Mouse (Mus musculus): Measurements from ENCODE around the gene Mmp7. TPM values are rescaled to one million over a fixed set of nuclear protein-coding genes. Genes with fewer than 3 reads are reported as not detected.

The Mmp7 gene
- not detected in 2 replicates for polyA plus RNA-seq (2015; fragmentation: Nextera tagmentation; extraction: Ambion mirVana)

- H3K4me1 ChIP-seq (replicated peaks; ENCODE audit: control insufficient read depth, insufficient read depth, low read length): no peaks in the 10 kb centered on the region
- ATAC-seq: no peak
- H3K4me2 ChIP-seq (ENCODE audit: low read length): no peak within 1 kb of the TSS
- no peaks in the 10 kb centered on the region for H3K27me3 ChIP-seq (replicated peaks; ENCODE audit: control insufficient read depth, insufficient read depth, low read length)
- H3K9me3 ChIP-seq (ENCODE audit: control insufficient read depth, low read length): no peaks in the 10 kb centered on the region
- no peaks in the 10 kb centered on the region for H3K36me3 ChIP-seq (ENCODE audit: control insufficient read depth, insufficient read depth)
- no peak within 1 kb of the TSS for H3K27ac ChIP-seq (ENCODE audit: low read length)
- no peak within 1 kb of the TSS for H3K4me3 ChIP-seq (replicated peaks; ENCODE audit: low read length)
- no peak within 1 kb of the TSS for H3K9ac ChIP-seq (replicated peaks; ENCODE audit: low read depth, low read length)
- 88% methylated on average over 1 of the region's 1 CpGs for WGBS
Observed at GRCm38 (mm10) chr9:7691790-7692189, at the start of gene Mmp7. Mmp7 (plus strand) TSS chr9:7692090.

GRCm38 (mm10) chr9:7647901-7648300 lies 44.0 kb upstream of the Mmp7 start:
- ATAC-seq: no peak
- H3K9me3 ChIP-seq (ENCODE audit: control insufficient read depth, low read length): no peaks in the 10 kb centered on the region
- H3K27ac ChIP-seq (ENCODE audit: low read length): no peak overlapping the region
- H3K4me2 ChIP-seq (ENCODE audit: low read length): no peak overlapping the region
- H3K27me3 ChIP-seq (replicated peaks; ENCODE audit: control insufficient read depth, insufficient read depth, low read length): no peaks in the 10 kb centered on the region
- 87% methylated on average over 3 of the region's 3 CpGs for WGBS
- H3K4me1 ChIP-seq (replicated peaks; ENCODE audit: control insufficient read depth, insufficient read depth, low read length): no peaks in the 10 kb centered on the region
- no peaks in the 10 kb centered on the region for H3K36me3 ChIP-seq (ENCODE audit: control insufficient read depth, insufficient read depth)
- no peak overlapping the region for H3K9ac ChIP-seq (replicated peaks; ENCODE audit: low read depth, low read length)
- no peak overlapping the region for H3K4me3 ChIP-seq (replicated peaks; ENCODE audit: low read length)

- Histone ChIP-seq H3K4me3 (replicated peaks; ENCODE audit: low read length) (no peak overlapping the region), H3K9me3 (ENCODE audit: control insufficient read depth, low read length) (no peaks in the 10 kb centered on the region), H3K36me3 (ENCODE audit: control insufficient read depth, insufficient read depth) (no peaks in the 10 kb centered on the region), H3K9ac (replicated peaks; ENCODE audit: low read depth, low read length) (no peak overlapping the region), H3K27ac (ENCODE audit: low read length) (no peak overlapping the region), H3K4me1 (replicated peaks; ENCODE audit: control insufficient read depth, insufficient read depth, low read length) (no peaks in the 10 kb centered on the region), H3K4me2 (ENCODE audit: low read length) (no peak overlapping the region), H3K27me3 (replicated peaks; ENCODE audit: control insufficient read depth, insufficient read depth, low read length) (no peaks in the 10 kb centered on the region)
- no peak for ATAC-seq
- 83% methylated on average over 5 of the region's 5 CpGs for WGBS
Observed at GRCm38 (mm10) chr9:7650397-7651180, 41.3 kb upstream of the Mmp7 start.

- 89% methylated on average over 5 of the region's 5 CpGs for WGBS
- no peak for ATAC-seq
Observed at GRCm38 (mm10) chr9:7652351-7653085, 39.4 kb upstream of the Mmp7 start.

GRCm38 (mm10) chr9:7657946-7658345 lies 33.9 kb upstream of the Mmp7 start:
- 87% methylated on average over 4 of the region's 4 CpGs for WGBS
- Histone ChIP-seq H3K27ac (ENCODE audit: low read length) (no peak overlapping the region), H3K4me2 (ENCODE audit: low read length) (no peak overlapping the region), H3K36me3 (ENCODE audit: control insufficient read depth, insufficient read depth) (no peaks in the 10 kb centered on the region), H3K4me3 (replicated peaks; ENCODE audit: low read length) (no peak overlapping the region), H3K4me1 (replicated peaks; ENCODE audit: control insufficient read depth, insufficient read depth, low read length) (no peaks in the 10 kb centered on the region), H3K27me3 (replicated peaks; ENCODE audit: control insufficient read depth, insufficient read depth, low read length) (no peaks in the 10 kb centered on the region), H3K9ac (replicated peaks; ENCODE audit: low read depth, low read length) (no peak overlapping the region), H3K9me3 (ENCODE audit: control insufficient read depth, low read length) (no peaks in the 10 kb centered on the region)
- ATAC-seq: no peak

More at GRCm38 (mm10) chr9:7652351-7653085, 39.4 kb upstream of the Mmp7 start:
- Histone ChIP-seq H3K4me3 (replicated peaks; ENCODE audit: low read length) (no peak overlapping the region), H3K4me2 (ENCODE audit: low read length) (no peak overlapping the region), H3K4me1 (replicated peaks; ENCODE audit: control insufficient read depth, insufficient read depth, low read length) (no peaks in the 10 kb centered on the region), H3K9me3 (ENCODE audit: control insufficient read depth, low read length) (no peaks in the 10 kb centered on the region), H3K27me3 (replicated peaks; ENCODE audit: control insufficient read depth, insufficient read depth, low read length) (no peaks in the 10 kb centered on the region), H3K27ac (ENCODE audit: low read length) (no peak overlapping the region), H3K9ac (replicated peaks; ENCODE audit: low read depth, low read length) (no peak overlapping the region), H3K36me3 (ENCODE audit: control insufficient read depth, insufficient read depth) (no peaks in the 10 kb centered on the region)

- H3K27ac ChIP-seq (ENCODE audit: low read length): no peak overlapping the region
- no peaks in the 10 kb centered on the region for H3K4me1 ChIP-seq (replicated peaks; ENCODE audit: control insufficient read depth, insufficient read depth, low read length)
- no peaks in the 10 kb centered on the region for H3K27me3 ChIP-seq (replicated peaks; ENCODE audit: control insufficient read depth, insufficient read depth, low read length)
- no peak overlapping the region for H3K9ac ChIP-seq (replicated peaks; ENCODE audit: low read depth, low read length)
- ATAC-seq: no peak
- H3K4me3 ChIP-seq (replicated peaks; ENCODE audit: low read length): no peak overlapping the region
- no peak overlapping the region for H3K4me2 ChIP-seq (ENCODE audit: low read length)
- H3K9me3 ChIP-seq (ENCODE audit: control insufficient read depth, low read length): no peaks in the 10 kb centered on the region
- no peaks in the 10 kb centered on the region for H3K36me3 ChIP-seq (ENCODE audit: control insufficient read depth, insufficient read depth)
- WGBS: 29% methylated on average over 6 of the region's 6 CpGs
Observed at GRCm38 (mm10) chr9:7659469-7660020, 32.3 kb upstream of the Mmp7 start.

- WGBS: 91% methylated on average over 1 of the region's 1 CpGs
- no peak overlapping the region for H3K9ac ChIP-seq (replicated peaks; ENCODE audit: low read depth, low read length)
Observed at GRCm38 (mm10) chr9:7661371-7661770, 30.5 kb upstream of the Mmp7 start.

GRCm38 (mm10) chr9:7669674-7670073 lies 22.2 kb upstream of the Mmp7 start:
- Histone ChIP-seq H3K4me3 (replicated peaks; ENCODE audit: low read length) (no peak overlapping the region), H3K27me3 (replicated peaks; ENCODE audit: control insufficient read depth, insufficient read depth, low read length) (no peaks in the 10 kb centered on the region), H3K36me3 (ENCODE audit: control insufficient read depth, insufficient read depth) (no peaks in the 10 kb centered on the region), H3K9me3 (ENCODE audit: control insufficient read depth, low read length) (no peaks in the 10 kb centered on the region), H3K4me2 (ENCODE audit: low read length) (no peak overlapping the region), H3K4me1 (replicated peaks; ENCODE audit: control insufficient read depth, insufficient read depth, low read length) (no peaks in the 10 kb centered on the region), H3K9ac (replicated peaks; ENCODE audit: low read depth, low read length) (no peak overlapping the region), H3K27ac (ENCODE audit: low read length) (no peak overlapping the region)
- no peak for ATAC-seq
- WGBS: 93% methylated on average over 1 of the region's 1 CpGs

More at GRCm38 (mm10) chr9:7661371-7661770, 30.5 kb upstream of the Mmp7 start:
- no peaks in the 10 kb centered on the region for H3K9me3 ChIP-seq (ENCODE audit: control insufficient read depth, low read length)
- no peaks in the 10 kb centered on the region for H3K4me1 ChIP-seq (replicated peaks; ENCODE audit: control insufficient read depth, insufficient read depth, low read length)
- no peak for ATAC-seq
- H3K27me3 ChIP-seq (replicated peaks; ENCODE audit: control insufficient read depth, insufficient read depth, low read length): no peaks in the 10 kb centered on the region
- H3K4me2 ChIP-seq (ENCODE audit: low read length): no peak overlapping the region
- no peak overlapping the region for H3K27ac ChIP-seq (ENCODE audit: low read length)
- H3K4me3 ChIP-seq (replicated peaks; ENCODE audit: low read length): no peak overlapping the region
- no peaks in the 10 kb centered on the region for H3K36me3 ChIP-seq (ENCODE audit: control insufficient read depth, insufficient read depth)

GRCm38 (mm10) chr9:7672985-7673384 lies 18.9 kb upstream of the Mmp7 start:
- Histone ChIP-seq H3K27me3 (replicated peaks; ENCODE audit: control insufficient read depth, insufficient read depth, low read length) (no peaks in the 10 kb centered on the region), H3K9me3 (ENCODE audit: control insufficient read depth, low read length) (no peaks in the 10 kb centered on the region), H3K4me2 (ENCODE audit: low read length) (no peak overlapping the region), H3K27ac (ENCODE audit: low read length) (no peak overlapping the region), H3K9ac (replicated peaks; ENCODE audit: low read depth, low read length) (no peak overlapping the region), H3K36me3 (ENCODE audit: control insufficient read depth, insufficient read depth) (no peaks in the 10 kb centered on the region), H3K4me1 (replicated peaks; ENCODE audit: control insufficient read depth, insufficient read depth, low read length) (no peaks in the 10 kb centered on the region), H3K4me3 (replicated peaks; ENCODE audit: low read length) (no peak overlapping the region)
- ATAC-seq: no peak
- WGBS: 87% methylated on average over 9 of the region's 9 CpGs
